Mouse (Mus musculus) stomach, postnatal 0 days (tissue): ENCODE measurements around the gene Ajap1. TPM values are rescaled to one million over a fixed set of nuclear protein-coding genes. Genes with fewer than 3 reads are reported as not detected.

Experiments
- ATAC-seq: fragments of 200-750 bp; cut with Nextera tagmentation; 2 replicates; pipeline ENCODE4 v1.8.0; 2017; ENCODE audit not compliant: low FRiP score, low TSS enrichment
- DNase-seq: peaks from one replicate; pipeline ENCODE4 v3.0.0-alpha.2; 2016; ENCODE audit warnings: low spot score
- H3K27ac ChIP-seq: fragments of 300-500 bp; sonication (generic); replicated peaks from 2 replicates; pipeline ENCODE4 v1.5.1; 2014; ENCODE audit warnings: mild to moderate bottlenecking, control low read depth
- H3K27me3 ChIP-seq: fragments of 300-500 bp; sonication (generic); 2 replicates; pipeline ENCODE4 v1.6.1; 2014; ENCODE audit warnings: low read length; ENCODE audit not compliant: control insufficient read depth, insufficient read depth
- H3K36me3 ChIP-seq: fragments of 300-500 bp; sonication (generic); 2 replicates; pipeline ENCODE4 v1.6.1; 2014; ENCODE audit warnings: low read length, mixed read lengths; ENCODE audit not compliant: control insufficient read depth, insufficient read depth
- H3K4me1 ChIP-seq: fragments of 300-500 bp; sonication (generic); replicated peaks from 2 replicates; pipeline ENCODE4 v1.6.1; 2014; ENCODE audit warnings: antibody characterized with exemption; ENCODE audit not compliant: control insufficient read depth, insufficient read depth
- H3K4me2 ChIP-seq: fragments of 300-500 bp; sonication (generic); replicated peaks from 2 replicates; pipeline ENCODE4 v1.6.1; 2014; ENCODE audit warnings: low read depth, mild to moderate bottlenecking, control low read depth, moderate library complexity
- H3K4me3 ChIP-seq: fragments of 300-500 bp; sonication (generic); 2 replicates; pipeline ENCODE4 v1.5.1; 2014; ENCODE audit warnings: low read depth, low read length, control low read depth
- H3K9ac ChIP-seq: fragments of 300-500 bp; sonication (generic); 2 replicates; pipeline ENCODE4 v1.6.1; 2014; ENCODE audit warnings: mild to moderate bottlenecking, low read length, control low read depth, mixed read lengths
- H3K9me3 ChIP-seq: fragments of 300-500 bp; sonication (generic); 2 replicates; pipeline ENCODE4 v1.6.1; 2016; ENCODE audit warnings: low read length; ENCODE audit not compliant: control insufficient read depth
- CTCF ChIP-seq: IDR thresholded peaks from 2 replicates; pipeline ENCODE4 v1.5.1; 2016; ENCODE audit warnings: antibody characterized with exemption, low read depth, mild to moderate bottlenecking, moderate library complexity
- EP300 ChIP-seq: optimal IDR thresholded peaks from 2 replicates; pipeline ENCODE3; 2016; ENCODE audit warnings: antibody characterized with exemption
- WGBS: fragments of 180-500 bp; shearing (Covaris S2); extraction: QIAGEN DNeasy Blood & Tissue Kit; methylation state at CpG from one replicate; pipeline ENCODE4 v1.1.7; 2014; 5-methylcytosine and 5-hydroxymethylcytosine counted together
- polyA plus RNA-seq: library from polyadenylated mRNA; unstranded; fragments of >200 nt; fragmentation: Nextera tagmentation; extraction: Ambion mirVana; gene quantifications from 2 replicates; pipeline ENCODE4 v1.2.1, GENCODE M21; 2015

The Ajap1 gene
- polyA plus RNA-seq, 1 experiment from 2014 or later: 0.33 TPM

GRCm38 (mm10) chr4:153442522-153442921 is 40.1 kb downstream of the Ajap1 start:
- Histone ChIP-seq H3K9ac (no peak overlapping the region), H3K36me3 (no peaks in the 10 kb centered on the region), H3K27me3 (no peaks in the 10 kb centered on the region), H3K27ac (no peak overlapping the region), H3K9me3 (no peaks in the 10 kb centered on the region), H3K4me1 (no peaks in the 10 kb centered on the region), H3K4me3 (no peak overlapping the region), H3K4me2 (no peak overlapping the region)
- 77% methylated on average over 10 of the region's 10 CpGs for WGBS
- ATAC-seq (no peak), DNase-seq (no peak)
- no peak for TF ChIP-seq CTCF
- TF ChIP-seq EP300: no peak

GRCm38 (mm10) chr4:153439868-153440267 is 42.7 kb downstream of the Ajap1 start:
- H3K9ac ChIP-seq: no peak overlapping the region
- H3K27me3 ChIP-seq: no peaks in the 10 kb centered on the region
- WGBS: 80% methylated on average over 11 of the region's 11 CpGs
- no peak for ATAC-seq
- no peaks in the 10 kb centered on the region for H3K9me3 ChIP-seq
- no peaks in the 10 kb centered on the region for H3K36me3 ChIP-seq
- TF ChIP-seq CTCF (no peak), EP300 (no peak)
- no peaks in the 10 kb centered on the region for H3K4me1 ChIP-seq
- no peak for DNase-seq
- no peak overlapping the region for H3K4me3 ChIP-seq
- no peak overlapping the region for H3K27ac ChIP-seq
- no peak overlapping the region for H3K4me2 ChIP-seq

DNA sequence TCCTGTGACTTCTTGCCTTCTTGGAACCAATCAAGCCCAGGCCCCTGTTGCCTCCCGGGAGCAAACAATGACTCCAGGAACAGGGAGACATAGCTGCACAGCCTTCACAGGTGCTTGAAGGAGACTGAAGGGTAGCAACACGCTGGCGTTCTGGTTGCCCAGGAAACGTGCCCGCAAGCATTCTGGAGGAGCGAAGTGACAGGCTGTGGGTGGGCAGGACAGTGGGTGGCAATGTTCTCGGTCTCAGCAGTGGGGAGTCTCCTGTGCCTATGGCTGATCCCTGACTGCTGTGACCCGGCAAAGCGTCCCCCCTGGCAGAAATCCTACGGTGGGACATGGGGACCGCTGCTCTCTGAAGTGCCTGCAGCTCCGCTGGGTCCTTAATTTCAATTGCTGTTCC is 43.6 kb downstream of the Ajap1 start:
- 78% methylated on average over 12 of the region's 12 CpGs for WGBS
- Histone ChIP-seq H3K9me3 (no peaks in the 10 kb centered on the region), H3K9ac (no peak overlapping the region), H3K4me1 (no peaks in the 10 kb centered on the region), H3K27ac (no peak overlapping the region), H3K36me3 (no peaks in the 10 kb centered on the region), H3K4me3 (no peak overlapping the region), H3K27me3 (no peaks in the 10 kb centered on the region), H3K4me2 (no peak overlapping the region)
- no peak for DNase-seq
- ATAC-seq: no peak
- TF ChIP-seq CTCF (no peak), EP300 (no peak)

DNA sequence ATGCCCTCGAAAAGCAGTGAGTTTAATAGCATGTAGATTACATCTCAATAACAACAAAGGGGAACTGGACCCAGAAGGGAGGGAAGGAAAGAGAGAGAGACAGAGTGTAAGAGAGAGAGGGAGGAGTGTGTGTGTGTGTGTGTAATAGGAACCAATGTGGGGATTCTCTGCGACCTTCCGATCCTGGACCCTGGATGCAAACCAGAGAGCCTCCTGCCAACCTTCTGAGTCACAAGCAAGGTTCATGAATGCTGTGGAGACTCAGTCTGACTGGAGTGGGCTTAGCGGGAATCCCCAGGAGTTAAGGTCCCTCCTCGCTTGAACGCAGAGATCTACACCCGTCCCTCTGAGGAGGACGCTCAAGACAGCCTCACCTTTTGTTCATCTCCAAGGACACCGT is 45.4 kb downstream of the Ajap1 start:
- ATAC-seq: no peak
- Histone ChIP-seq H3K4me2 (no peak overlapping the region), H3K27ac (no peak overlapping the region), H3K36me3 (no peaks in the 10 kb centered on the region), H3K27me3 (no peaks in the 10 kb centered on the region), H3K4me1 (no peaks in the 10 kb centered on the region), H3K9me3 (no peaks in the 10 kb centered on the region), H3K4me3 (no peak overlapping the region), H3K9ac (no peak overlapping the region)
- WGBS: 68% methylated on average over 9 of the region's 9 CpGs
- no peak for TF ChIP-seq CTCF
- no peak for TF ChIP-seq EP300
- DNase-seq: no peak

- H3K4me1 ChIP-seq: no peaks in the 10 kb centered on the region
- no peak overlapping the region for H3K9ac ChIP-seq
- H3K4me3 ChIP-seq: no peak overlapping the region
- DNase-seq (no peak), ATAC-seq (no peak; the same call in 1 of the 2 replicates)
- TF ChIP-seq CTCF (no peak), EP300 (no peak)
- WGBS: 58% methylated on average over 5 of the region's 5 CpGs
- H3K4me2 ChIP-seq: no peak overlapping the region
- no peaks in the 10 kb centered on the region for H3K27me3 ChIP-seq
- no peaks in the 10 kb centered on the region for H3K36me3 ChIP-seq
- no peaks in the 10 kb centered on the region for H3K9me3 ChIP-seq
- H3K27ac ChIP-seq: no peak overlapping the region
Measured at GRCm38 (mm10) chr4:153435917-153436316, 46.7 kb downstream of the Ajap1 start.

DNA sequence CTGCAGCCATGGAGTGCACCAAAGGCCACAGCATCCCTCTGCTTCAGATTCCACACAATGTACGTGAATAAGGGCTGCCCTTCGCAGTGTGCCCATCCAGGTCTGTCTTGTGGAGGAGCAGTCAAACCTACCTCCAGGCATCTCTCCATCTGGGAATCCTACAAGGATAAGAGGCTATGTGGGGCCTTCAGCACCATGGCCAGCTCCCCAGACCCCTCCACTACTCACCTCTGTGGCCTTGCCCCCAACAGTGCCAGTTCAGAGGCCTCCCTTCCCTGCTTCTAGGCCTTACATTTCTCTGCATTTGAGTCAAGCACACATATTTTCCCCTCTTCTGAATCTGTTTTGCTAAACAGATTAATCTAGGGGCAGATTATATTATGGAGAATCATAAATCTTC is 52.6 kb downstream of the Ajap1 start:
- no peaks in the 10 kb centered on the region for H3K4me1 ChIP-seq
- no peaks in the 10 kb centered on the region for H3K9me3 ChIP-seq
- H3K9ac ChIP-seq: no peak overlapping the region
- H3K4me3 ChIP-seq: no peak overlapping the region
- 76% methylated on average over 2 of the region's 2 CpGs for WGBS
- no peak overlapping the region for H3K27ac ChIP-seq
- no peaks in the 10 kb centered on the region for H3K36me3 ChIP-seq
- no peak for ATAC-seq
- DNase-seq: no peak
- H3K4me2 ChIP-seq: no peak overlapping the region
- no peaks in the 10 kb centered on the region for H3K27me3 ChIP-seq
- TF ChIP-seq CTCF (no peak), EP300 (no peak)
